Mouse (Mus musculus) liver, embryonic 14.5 days (tissue): ENCODE measurements around the gene Gm11562. TPM values are rescaled to one million over a fixed set of nuclear protein-coding genes. Genes with fewer than 3 reads are reported as not detected.

Experiments
- ATAC-seq: fragments of 200-750 bp; cut with Nextera tagmentation; 2 replicates; pipeline ENCODE4 v1.8.0; 2017; ENCODE audit warnings: moderate number of reproducible peaks, mild to moderate bottlenecking, moderate library complexity; ENCODE audit not compliant: insufficient read depth
- DNase-seq, 3 experiments: peaks; one replicate each; pipeline ENCODE4 v3.0.0-alpha.2; 2012 to 2013; ENCODE audit warnings: low read depth in 3 of 3, low spot score in 3 of 3
- H3K27ac ChIP-seq: fragments of 300-500 bp; sonication (generic); 2 replicates; pipeline ENCODE4 v1.5.1; 2014; ENCODE audit warnings: moderate library complexity, mild to moderate bottlenecking, control low read depth, inconsistent platforms
- H3K27me3 ChIP-seq: fragments of 300-500 bp; sonication (generic); 2 replicates; pipeline ENCODE4 v1.6.1; 2014; ENCODE audit warnings: mild to moderate bottlenecking, low read length, moderate library complexity; ENCODE audit not compliant: control insufficient read depth, insufficient read depth
- H3K36me3 ChIP-seq: fragments of 300-500 bp; sonication (generic); replicated peaks from 2 replicates; pipeline ENCODE4 v1.6.1; 2014; ENCODE audit warnings: low read depth; ENCODE audit not compliant: control insufficient read depth, insufficient read depth
- H3K4me1 ChIP-seq, 2 experiments: fragments of 200-500 bp in 1 of 2; fragments of 300-500 bp in 1 of 2; sonication (generic) in 1 of 2; replicated peaks; 2 replicates each; pipeline ENCODE4 v1.6.1; 2012 to 2014; ENCODE audit warnings: antibody characterized with exemption in 1 of 2, inconsistent platforms in 1 of 2, low read length in 1 of 2; ENCODE audit not compliant: control insufficient read depth in 2 of 2, insufficient read depth in 2 of 2
- H3K4me2 ChIP-seq: fragments of 300-500 bp; sonication (generic); 2 replicates; pipeline ENCODE4 v1.6.1; 2014; ENCODE audit warnings: low read depth, mild to moderate bottlenecking, control low read depth, moderate library complexity
- H3K4me3 ChIP-seq, 2 experiments: fragments of 200-500 bp in 1 of 2; fragments of 300-500 bp in 1 of 2; sonication (generic) in 1 of 2; 2 replicates each; pipeline ENCODE4 v1.5.1; 2012 to 2014; ENCODE audit warnings: low read depth in 2 of 2, low read length in 2 of 2, mild to moderate bottlenecking in 2 of 2, control low read depth in 1 of 2, inconsistent platforms in 1 of 2, moderate library complexity in 1 of 2; ENCODE audit not compliant: insufficient read depth in 1 of 2
- H3K9ac ChIP-seq: fragments of 300-500 bp; sonication (generic); replicated peaks from 2 replicates; pipeline ENCODE4 v1.6.1; 2014; ENCODE audit warnings: mild to moderate bottlenecking, control low read depth, moderate library complexity
- H3K9me3 ChIP-seq: fragments of 300-500 bp; sonication (generic); 2 replicates; pipeline ENCODE4 v1.6.1; 2016; ENCODE audit warnings: low read length, mixed read lengths; ENCODE audit not compliant: control insufficient read depth
- CTCF ChIP-seq: IDR thresholded peaks from 2 replicates; pipeline ENCODE4 v1.5.1; 2016; ENCODE audit warnings: antibody characterized with exemption, low read depth, control low read depth
- EP300 ChIP-seq: IDR thresholded peaks from 2 replicates; pipeline ENCODE4 v1.6.1; 2016; ENCODE audit warnings: antibody characterized with exemption, low read depth
- WGBS: fragments of 180-500 bp; shearing (Covaris S2); extraction: QIAGEN DNeasy Blood & Tissue Kit; methylation state at CpG from one replicate; pipeline ENCODE4 v1.1.7; 2014; ENCODE audit not compliant: insufficient replicate concordance; 5-methylcytosine and 5-hydroxymethylcytosine counted together
- polyA plus RNA-seq, 2 experiments: library from polyadenylated mRNA; depleted of rRNA in 1 of 2; stranded (reverse) in 1 of 2; unstranded in 1 of 2; fragments of >200 nt; fragmentation: Nextera tagmentation in 1 of 2; extraction: Ambion mirVana in 1 of 2; gene quantifications; 2 replicates each; pipeline versions ENCODE4 v1.2.1 to v1.2.3; 2012 to 2014

Gm11562 gene
- polyA plus RNA-seq, 2 experiments: not detected

GRCm38 (mm10) chr11:99640926-99641325 lies 20.7 kb upstream of the Gm11562 start:
- H3K27ac ChIP-seq: no peak overlapping the region

GRCm38 (mm10) chr11:99637086-99637485 lies 16.9 kb upstream of the Gm11562 start:
- no peak for TF ChIP-seq EP300
- no peak for TF ChIP-seq CTCF
- ATAC-seq (no peak), DNase-seq (no peak)
- no peak overlapping the region for H3K4me3 ChIP-seq
- no peak overlapping the region for H3K27ac ChIP-seq
- H3K4me1 ChIP-seq: no peaks in the 10 kb centered on the region
- H3K36me3 ChIP-seq: no peaks in the 10 kb centered on the region
- no peaks in the 10 kb centered on the region for H3K9me3 ChIP-seq
- no peak overlapping the region for H3K4me2 ChIP-seq
- no peaks in the 10 kb centered on the region for H3K27me3 ChIP-seq
- H3K9ac ChIP-seq: no peak overlapping the region
- WGBS: 70% methylated on average over 1 of the region's 1 CpGs

More at GRCm38 (mm10) chr11:99640926-99641325, 20.7 kb upstream of the Gm11562 start:
- 11% methylated on average over 1 of the region's 1 CpGs for WGBS
- Histone ChIP-seq H3K9ac (no peak overlapping the region), H3K4me3 (no peak overlapping the region), H3K4me1 (no peaks in the 10 kb centered on the region), H3K27me3 (no peaks in the 10 kb centered on the region), H3K9me3 (no peaks in the 10 kb centered on the region), H3K36me3 (no peaks in the 10 kb centered on the region), H3K4me2 (no peak overlapping the region)
- ATAC-seq (no peak), DNase-seq (no peak)
- TF ChIP-seq EP300 (no peak), CTCF (no peak)

- WGBS: 42% methylated on average over 8 of the region's 8 CpGs
- ATAC-seq: no peak
- no peak for DNase-seq
These were observed 14.5 kb upstream of the Gm11562 start, which contains the start of gene Krtap4-2 for GRCm38 (mm10) chr11:99634653-99635134. Krtap4-2 (minus strand) TSS chr11:99635084.

GRCm38 (mm10) chr11:99633293-99633692 lies 13.1 kb upstream of the Gm11562 start:
- Histone ChIP-seq H3K9ac (no peak overlapping the region), H3K9me3 (no peaks in the 10 kb centered on the region), H3K4me2 (no peak overlapping the region), H3K36me3 (no peaks in the 10 kb centered on the region), H3K4me3 (no peak overlapping the region), H3K27ac (no peak overlapping the region), H3K27me3 (no peaks in the 10 kb centered on the region), H3K4me1 (no peaks in the 10 kb centered on the region)
- WGBS: 27% methylated on average over 2 of the region's 2 CpGs
- no peak for ATAC-seq
- TF ChIP-seq CTCF (no peak), EP300 (no peak)
- DNase-seq: no peak

More at GRCm38 (mm10) chr11:99634653-99635134, 14.5 kb upstream of the Gm11562 start, which contains the start of gene Krtap4-2:
- H3K36me3 ChIP-seq: no peaks in the 10 kb centered on the region
- no peak within 1 kb of the TSS for H3K4me2 ChIP-seq
- TF ChIP-seq EP300: no peak
- no peak for TF ChIP-seq CTCF
- no peaks in the 10 kb centered on the region for H3K4me1 ChIP-seq
- no peaks in the 10 kb centered on the region for H3K9me3 ChIP-seq
- H3K4me3 ChIP-seq: no peak within 1 kb of the TSS
- H3K9ac ChIP-seq: no peak within 1 kb of the TSS
- no peaks in the 10 kb centered on the region for H3K27me3 ChIP-seq
- H3K27ac ChIP-seq: no peak within 1 kb of the TSS

GRCm38 (mm10) chr11:99630890-99631289 lies 10.7 kb upstream of the Gm11562 start:
- Histone ChIP-seq H3K27me3 (no peaks in the 10 kb centered on the region), H3K27ac (no peak overlapping the region), H3K9ac (no peak overlapping the region), H3K9me3 (no peaks in the 10 kb centered on the region), H3K36me3 (no peaks in the 10 kb centered on the region), H3K4me1 (no peaks in the 10 kb centered on the region), H3K4me3 (no peak overlapping the region), H3K4me2 (no peak overlapping the region)
- no peak for DNase-seq
- WGBS: 51% methylated on average over 3 of the region's 3 CpGs
- TF ChIP-seq EP300 (no peak), CTCF (no peak)
- no peak for ATAC-seq
